Mouse (Mus musculus): Measurements from ENCODE around the gene Amer2. TPM values are rescaled to one million over a fixed set of nuclear protein-coding genes. Genes with fewer than 3 reads are reported as not detected.

Amer2 gene
- polyA plus RNA-seq, 1 experiment from 2014 or later: 0.21 TPM

DNA sequence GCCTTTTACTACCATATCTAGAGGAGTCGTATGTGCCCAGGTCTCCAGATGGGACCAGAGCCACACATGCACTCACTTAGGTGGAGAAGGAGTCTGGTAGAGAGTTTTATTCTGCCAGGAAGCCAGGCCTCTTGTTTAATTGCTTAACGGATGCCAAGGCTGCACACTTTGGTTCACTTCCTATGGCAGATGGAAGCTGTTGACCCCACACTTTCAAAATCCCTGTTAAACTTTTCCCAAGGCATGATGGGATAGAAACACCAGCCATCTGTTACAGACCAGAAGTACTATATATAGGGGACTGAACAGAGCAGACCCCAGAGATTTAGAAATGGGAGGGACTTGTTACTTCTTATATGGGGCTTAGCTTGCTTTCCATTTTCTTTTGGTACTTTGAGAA is 32.8 kb downstream of the Amer2 start:
- Histone ChIP-seq H3K9me3 (replicated peaks; ENCODE audit: control insufficient read depth, low read length) (no peaks in the 10 kb centered on the region), H3K36me3 (ENCODE audit: control insufficient read depth, insufficient read depth) (no peaks in the 10 kb centered on the region), H3K27me3 (ENCODE audit: control insufficient read depth, insufficient read depth, low read length) (no peaks in the 10 kb centered on the region), H3K9ac (ENCODE audit: low read length) (no peak overlapping the region), H3K4me3 (ENCODE audit: low read length) (no peak overlapping the region), H3K4me2 (ENCODE audit: low read depth, low read length) (no peak overlapping the region), H3K27ac (ENCODE audit: low read length) (no peak overlapping the region), H3K4me1 (ENCODE audit: control insufficient read depth, insufficient read depth, low read length) (peaks cover 4% of the 10 kb centered on the region; the same call in 1 of the 2 replicates)
- no peak for ATAC-seq (replicated peaks; ENCODE audit: extremely low read depth, insufficient read depth, low FRiP score)
- WGBS: 80% methylated on average over 2 of the region's 2 CpGs

DNA sequence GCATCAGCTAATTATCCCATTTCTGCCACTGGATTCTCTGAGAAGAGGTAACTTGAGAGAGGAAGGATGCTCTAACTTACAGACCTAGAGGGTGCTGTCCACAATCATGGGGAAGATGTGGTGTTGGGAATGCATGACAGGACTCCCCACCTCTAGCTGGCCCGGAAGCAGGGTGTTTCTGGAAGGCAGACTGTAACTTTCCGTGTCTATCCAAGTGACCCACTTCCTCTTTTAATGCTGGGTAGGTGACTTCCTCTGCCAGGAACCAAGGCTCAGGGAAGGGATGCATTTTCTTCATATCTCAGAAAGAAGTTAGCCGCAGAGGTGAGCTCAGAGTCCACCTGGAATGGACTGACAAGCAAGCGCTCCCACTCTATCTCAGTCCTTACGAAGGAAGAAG is 33.5 kb downstream of the Amer2 start:
- WGBS: 71% methylated on average over 5 of the region's 5 CpGs

GRCm38 (mm10) chr14:60407319-60407718 is 34.3 kb downstream of the Amer2 start:
- WGBS: 57% methylated on average over 9 of the region's 9 CpGs
- Histone ChIP-seq H3K9ac (ENCODE audit: low read length) (no peak overlapping the region), H3K4me3 (ENCODE audit: low read length) (no peak overlapping the region), H3K36me3 (ENCODE audit: control insufficient read depth, insufficient read depth) (no peaks in the 10 kb centered on the region), H3K4me2 (ENCODE audit: low read depth, low read length) (no peak overlapping the region), H3K4me1 (ENCODE audit: control insufficient read depth, insufficient read depth, low read length) (peaks cover 4% of the 10 kb centered on the region; the same call in 1 of the 2 replicates), H3K9me3 (replicated peaks; ENCODE audit: control insufficient read depth, low read length) (no peaks in the 10 kb centered on the region), H3K27ac (ENCODE audit: low read length) (no peak overlapping the region), H3K27me3 (ENCODE audit: control insufficient read depth, insufficient read depth, low read length) (no peaks in the 10 kb centered on the region)
- no peak for ATAC-seq (replicated peaks; ENCODE audit: extremely low read depth, insufficient read depth, low FRiP score)

More for the DNA sequence above, 33.5 kb downstream of the Amer2 start:
- Histone ChIP-seq H3K27me3 (ENCODE audit: control insufficient read depth, insufficient read depth, low read length) (no peaks in the 10 kb centered on the region), H3K4me2 (ENCODE audit: low read depth, low read length) (no peak overlapping the region), H3K4me1 (ENCODE audit: control insufficient read depth, insufficient read depth, low read length) (peaks cover 4% of the 10 kb centered on the region; the same call in 1 of the 2 replicates), H3K9me3 (replicated peaks; ENCODE audit: control insufficient read depth, low read length) (no peaks in the 10 kb centered on the region), H3K36me3 (ENCODE audit: control insufficient read depth, insufficient read depth) (no peaks in the 10 kb centered on the region), H3K4me3 (ENCODE audit: low read length) (no peak overlapping the region), H3K9ac (ENCODE audit: low read length) (no peak overlapping the region), H3K27ac (ENCODE audit: low read length) (no peak overlapping the region)
- no peak for ATAC-seq (replicated peaks; ENCODE audit: extremely low read depth, insufficient read depth, low FRiP score)

DNA sequence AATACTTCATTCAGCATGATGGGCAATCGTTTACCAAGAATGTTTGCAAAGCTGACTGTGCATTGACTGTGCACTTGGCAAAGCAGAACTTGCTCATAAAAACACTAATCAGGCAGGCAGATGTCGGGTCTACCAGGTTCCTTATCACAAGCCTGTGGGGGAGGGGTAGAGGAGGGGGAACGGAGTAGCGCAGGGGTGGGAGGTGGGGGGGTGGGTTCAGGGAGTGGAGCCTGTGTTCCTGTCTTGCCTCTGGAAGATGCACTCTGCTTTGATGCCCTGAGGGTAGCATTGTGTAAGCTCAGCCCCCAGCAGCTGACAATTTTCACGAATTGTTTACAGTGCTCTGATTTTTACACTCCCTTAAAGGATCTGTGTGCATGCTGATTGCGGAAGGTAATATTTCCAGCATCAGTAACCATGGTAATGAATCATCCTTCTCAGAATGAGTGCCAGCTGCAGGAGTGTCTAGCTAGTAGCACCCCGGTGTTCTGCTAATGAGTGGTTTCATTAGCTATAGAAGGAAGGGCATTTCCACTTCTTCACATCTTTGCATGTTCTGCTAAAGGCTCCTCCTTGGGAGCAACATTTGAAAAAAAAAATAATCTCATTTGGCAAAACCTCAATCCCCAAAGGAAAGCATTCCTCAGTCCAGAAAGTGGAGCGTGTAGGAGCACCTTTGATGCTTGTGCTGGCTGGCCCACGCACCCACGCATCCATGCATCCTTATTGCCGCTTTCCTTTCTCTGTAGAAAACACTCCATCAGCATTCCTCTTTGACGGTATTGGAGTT is 36.8 kb downstream of the Amer2 start:
- Histone ChIP-seq H3K4me3 (ENCODE audit: low read length) (no peak overlapping the region), H3K27me3 (ENCODE audit: control insufficient read depth, insufficient read depth, low read length) (no peaks in the 10 kb centered on the region), H3K9me3 (replicated peaks; ENCODE audit: control insufficient read depth, low read length) (no peaks in the 10 kb centered on the region), H3K4me1 (ENCODE audit: control insufficient read depth, insufficient read depth, low read length) (peaks cover 5% of the 10 kb centered on the region; the same call in 1 of the 2 replicates), H3K36me3 (ENCODE audit: control insufficient read depth, insufficient read depth) (no peaks in the 10 kb centered on the region), H3K9ac (ENCODE audit: low read length) (no peak overlapping the region), H3K4me2 (ENCODE audit: low read depth, low read length) (no peak overlapping the region), H3K27ac (ENCODE audit: low read length) (no peak overlapping the region)
- 34% methylated on average over 12 of the region's 12 CpGs for WGBS
- ATAC-seq (replicated peaks; ENCODE audit: extremely low read depth, insufficient read depth, low FRiP score): no peak

- no peak overlapping the region for H3K4me3 ChIP-seq (ENCODE audit: low read length)
- no peak overlapping the region for H3K9ac ChIP-seq (ENCODE audit: low read length)
- 84% methylated on average over 6 of the region's 6 CpGs for WGBS
- H3K36me3 ChIP-seq (ENCODE audit: control insufficient read depth, insufficient read depth): no peaks in the 10 kb centered on the region
- no peak overlapping the region for H3K4me2 ChIP-seq (ENCODE audit: low read depth, low read length)
- no peaks in the 10 kb centered on the region for H3K27me3 ChIP-seq (ENCODE audit: control insufficient read depth, insufficient read depth, low read length)
- no peak overlapping the region for H3K27ac ChIP-seq (ENCODE audit: low read length)
- ATAC-seq (replicated peaks; ENCODE audit: extremely low read depth, insufficient read depth, low FRiP score): no peak
- H3K4me1 ChIP-seq (ENCODE audit: control insufficient read depth, insufficient read depth, low read length): peaks cover 4% of the 10 kb centered on the region; the same call in 1 of the 2 replicates
- H3K9me3 ChIP-seq (replicated peaks; ENCODE audit: control insufficient read depth, low read length): no peaks in the 10 kb centered on the region
Measured at GRCm38 (mm10) chr14:60411229-60411628, 38.2 kb downstream of the Amer2 start.

GRCm38 (mm10) chr14:60414691-60415090 is 41.6 kb downstream of the Amer2 start:
- Histone ChIP-seq H3K9ac (ENCODE audit: low read length) (no peak overlapping the region), H3K4me3 (ENCODE audit: low read length) (no peak overlapping the region), H3K4me2 (ENCODE audit: low read depth, low read length) (no peak overlapping the region), H3K27me3 (ENCODE audit: control insufficient read depth, insufficient read depth, low read length) (no peaks in the 10 kb centered on the region), H3K4me1 (ENCODE audit: control insufficient read depth, insufficient read depth, low read length) (peaks cover 2% of the 10 kb centered on the region; the same call in 1 of the 2 replicates), H3K36me3 (ENCODE audit: control insufficient read depth, insufficient read depth) (no peaks in the 10 kb centered on the region), H3K27ac (ENCODE audit: low read length) (no peak overlapping the region), H3K9me3 (replicated peaks; ENCODE audit: control insufficient read depth, low read length) (no peaks in the 10 kb centered on the region)
- WGBS: 61% methylated on average over 8 of the region's 8 CpGs
- no peak for ATAC-seq (replicated peaks; ENCODE audit: extremely low read depth, insufficient read depth, low FRiP score)

DNA sequence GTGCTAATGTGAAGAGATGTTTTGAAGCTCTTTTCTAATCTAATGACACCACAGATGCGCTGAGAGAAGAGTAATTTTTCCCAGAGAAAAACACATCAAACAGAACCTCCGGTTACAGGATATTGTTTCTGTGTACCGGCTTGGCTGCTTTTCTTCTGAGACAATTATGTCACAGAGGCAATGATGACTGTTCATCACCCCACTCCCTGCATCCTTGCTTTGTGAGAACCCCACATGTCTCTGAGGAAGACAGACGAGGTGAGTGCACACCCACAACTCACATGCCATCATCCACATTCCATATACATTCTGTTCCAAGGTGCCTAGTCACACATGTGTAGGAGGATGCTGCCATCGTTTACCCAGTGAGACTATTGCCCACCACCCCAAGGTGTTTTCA is 44.9 kb downstream of the Amer2 start:
- H3K9ac ChIP-seq (ENCODE audit: low read length): no peak overlapping the region
- WGBS: 75% methylated on average over 5 of the region's 5 CpGs
- H3K27ac ChIP-seq (ENCODE audit: low read length): no peak overlapping the region
- H3K4me1 ChIP-seq (ENCODE audit: control insufficient read depth, insufficient read depth, low read length): peaks cover 2% of the 10 kb centered on the region; the same call in 1 of the 2 replicates
- no peaks in the 10 kb centered on the region for H3K9me3 ChIP-seq (replicated peaks; ENCODE audit: control insufficient read depth, low read length)
- H3K36me3 ChIP-seq (ENCODE audit: control insufficient read depth, insufficient read depth): no peaks in the 10 kb centered on the region
- H3K4me3 ChIP-seq (ENCODE audit: low read length): no peak overlapping the region
- H3K4me2 ChIP-seq (ENCODE audit: low read depth, low read length): no peak overlapping the region
- H3K27me3 ChIP-seq (ENCODE audit: control insufficient read depth, insufficient read depth, low read length): no peaks in the 10 kb centered on the region
- ATAC-seq (replicated peaks; ENCODE audit: extremely low read depth, insufficient read depth, low FRiP score): no peak

GRCm38 (mm10) chr14:60422920-60423319 is 49.9 kb downstream of the Amer2 start:
- Histone ChIP-seq H3K36me3 (ENCODE audit: control insufficient read depth, insufficient read depth) (no peaks in the 10 kb centered on the region), H3K27ac (ENCODE audit: low read length) (no peak overlapping the region), H3K4me2 (ENCODE audit: low read depth, low read length) (no peak overlapping the region), H3K9ac (ENCODE audit: low read length) (no peak overlapping the region), H3K9me3 (replicated peaks; ENCODE audit: control insufficient read depth, low read length) (no peaks in the 10 kb centered on the region), H3K27me3 (ENCODE audit: control insufficient read depth, insufficient read depth, low read length) (no peaks in the 10 kb centered on the region), H3K4me3 (ENCODE audit: low read length) (no peak overlapping the region), H3K4me1 (ENCODE audit: control insufficient read depth, insufficient read depth, low read length) (peaks cover 5% of the 10 kb centered on the region)
- 98% methylated on average over 2 of the region's 2 CpGs for WGBS
- no peak for ATAC-seq (replicated peaks; ENCODE audit: extremely low read depth, insufficient read depth, low FRiP score)

DNA sequence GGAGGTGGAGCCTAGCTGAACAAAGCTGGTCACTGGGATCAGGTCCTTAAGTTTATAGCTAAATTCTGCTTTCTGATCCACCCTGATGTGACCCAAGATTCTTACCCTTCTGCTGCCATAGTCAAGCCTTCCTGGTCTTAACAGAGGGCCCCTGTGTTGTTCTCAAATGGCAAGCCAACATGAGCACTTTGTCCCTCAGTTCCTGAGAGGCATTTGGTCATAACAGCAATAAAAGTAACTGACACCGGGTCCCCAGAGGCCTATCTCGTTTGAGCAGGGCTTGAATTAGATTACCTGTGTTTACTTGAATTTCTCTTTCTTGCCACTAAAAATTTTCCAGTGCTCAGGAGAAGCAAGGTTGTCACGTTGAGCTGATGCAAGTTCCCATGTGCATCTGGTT is 51.1 kb downstream of the Amer2 start:
- Histone ChIP-seq H3K9me3 (replicated peaks; ENCODE audit: control insufficient read depth, low read length) (no peaks in the 10 kb centered on the region), H3K4me3 (ENCODE audit: low read length) (no peak overlapping the region), H3K27me3 (ENCODE audit: control insufficient read depth, insufficient read depth, low read length) (no peaks in the 10 kb centered on the region), H3K27ac (ENCODE audit: low read length) (no peak overlapping the region), H3K4me1 (ENCODE audit: control insufficient read depth, insufficient read depth, low read length) (peaks cover 8% of the 10 kb centered on the region), H3K9ac (ENCODE audit: low read length) (no peak overlapping the region), H3K4me2 (ENCODE audit: low read depth, low read length) (no peak overlapping the region), H3K36me3 (ENCODE audit: control insufficient read depth, insufficient read depth) (no peaks in the 10 kb centered on the region)
- WGBS: 61% methylated on average over 3 of the region's 3 CpGs
- no peak for ATAC-seq (replicated peaks; ENCODE audit: extremely low read depth, insufficient read depth, low FRiP score)
